9 mouse cellular contexts compared by ENCODE assay signal in genomic region chr1:151820457-151820856, GRCm38 (mm10).
DNase-seq lines count a peak whose midpoint lies in the region; ATAC-seq and TF ChIP-seq lines count a peak whose summit lies in the region.
"Had no signal": no experiment of that assay in that cellular context is flagged by ENCODE, and none has a peak within 500 bp of the region (broad histone marks: within the 10 kb centered on the region; RNA-seq: fewer than 3 reads in every experiment).

No protein-coding gene starts in this region.

- H3K4me3 ChIP-seq in kidney, adult 2 months (ENCODE audit: insufficient read depth, low read depth, low read length), result no peak overlapping the region
- no peak overlapping the region for H3K4me3 ChIP-seq in kidney, embryonic 16.5 days (ENCODE audit: low read length)
- H3K4me3 ChIP-seq: heart, embryonic 13.5 days had no signal

- DNase-seq in kidney, adult 2 months, result peak; percentile 75
- peak; percentile 94 for DNase-seq in NIH3T3 (ENCODE audit: low read depth)
- peak; percentile 86 to 91 for DNase-seq in cerebellum, postnatal 10 days
- DNase-seq in gastrocnemius, postnatal 4 days (ENCODE audit: low spot score in 2 of 2), result peak; percentile 34 to 69
- DNase-seq in left cerebral cortex, adult 9 months (ENCODE audit: low spot score in 2 of 2), result peak; percentile 22 to 83
- peak; percentile 23 for DNase-seq in ovary, adult 18-20 months (ENCODE audit: low spot score)
- peak; percentile 7 to 71 for DNase-seq in thymus, postnatal 10 days (ENCODE audit: low spot score in 2 of 2)

- TF ChIP-seq CTCF in kidney, adult 2 months (conservative IDR thresholded peaks at IDR 0.05; ENCODE audit: insufficient read depth, insufficient read length, low read depth, low read length), result peak; percentile 73

- 25% methylated on average over 5 of the region's 5 CpGs for WGBS in kidney, adult 2 months
- WGBS in kidney, embryonic 16.5 days, result 31% methylated on average over 5 of the region's 5 CpGs

- no peaks in the 10 kb centered on the region for H3K4me1 ChIP-seq in kidney, adult 2 months (ENCODE audit: control insufficient read depth, insufficient read depth, low read length)
- no peaks in the 10 kb centered on the region for H3K4me1 ChIP-seq in kidney, embryonic 16.5 days (ENCODE audit: insufficient read depth, low read length)
- H3K4me1 ChIP-seq: heart, embryonic 13.5 days had no signal

- H3K36me3 ChIP-seq in kidney, adult 2 months (ENCODE audit: control insufficient read depth, insufficient read depth, low read length), result peaks cover 4% of the 10 kb centered on the region
- H3K36me3 ChIP-seq in kidney, embryonic 16.5 days (ENCODE audit: insufficient read depth, low read length), result peaks cover 13% of the 10 kb centered on the region

- no peak overlapping the region for H3K9ac ChIP-seq in kidney, embryonic 16.5 days (replicated peaks; ENCODE audit: low read length)
- H3K9ac ChIP-seq: heart, embryonic 13.5 days had no signal

- no peaks in the 10 kb centered on the region for H3K27me3 ChIP-seq in kidney, adult 2 months (replicated peaks; ENCODE audit: control insufficient read depth, insufficient read depth, low read length)
- no peaks in the 10 kb centered on the region for H3K27me3 ChIP-seq in kidney, embryonic 16.5 days (ENCODE audit: insufficient read depth, low read length)
- H3K27me3 ChIP-seq: heart, embryonic 13.5 days had no signal

- no peak overlapping the region for H3K4me2 ChIP-seq in kidney, embryonic 16.5 days (replicated peaks; ENCODE audit: low read depth, low read length)
- H3K4me2 ChIP-seq: heart, embryonic 13.5 days had no signal

- H3K27ac ChIP-seq in kidney, adult 2 months (ENCODE audit: insufficient read depth, low read depth, low read length), result no peak overlapping the region
- H3K27ac ChIP-seq in kidney, embryonic 16.5 days (ENCODE audit: low read length), result no peak overlapping the region
- H3K27ac ChIP-seq: heart, embryonic 13.5 days had no signal

- ATAC-seq in kidney, embryonic 16.5 days (ENCODE audit: low FRiP score, low TSS enrichment), result no peak

- H3K9me3 ChIP-seq in kidney, embryonic 16.5 days (ENCODE audit: low read length), result no peaks in the 10 kb centered on the region
- H3K9me3 ChIP-seq: heart, embryonic 13.5 days had no signal

- no peak for TF ChIP-seq POLR2A in kidney, adult 2 months (IDR thresholded peaks at IDR 0.05; ENCODE audit: low read depth, low read length)

Comparison
In these comparisons a context has a peak if more than half of its experiments do, and no peak if none do; other contexts are left out.
1. DNase-seq: peak in every context shown above with its lines; median percentile 94 in NIH3T3; 88 in cerebellum, postnatal 10 days; 75 in kidney, adult 2 months; 52 in left cerebral cortex, adult 9 months; 52 in gastrocnemius, postnatal 4 days; 39 in thymus, postnatal 10 days; 23 in ovary, adult 18-20 months.